Mouse (Mus musculus) urinary bladder, adult 18-20 months (tissue): ENCODE measurements around the gene Frrs1.
"Not testable (repeated sequence)": the region's sequence is repeated elsewhere in the genome, so short reads cannot be mapped to it uniquely, and the experiment has no call there.

Experiments
- DNase-seq, 2 experiments: peaks; one replicate each; pipeline ENCODE4 v3.0.0; 2022; ENCODE audit warnings: low spot score in 2 of 2, mixed read lengths in 2 of 2

Frrs1 gene

DNA sequence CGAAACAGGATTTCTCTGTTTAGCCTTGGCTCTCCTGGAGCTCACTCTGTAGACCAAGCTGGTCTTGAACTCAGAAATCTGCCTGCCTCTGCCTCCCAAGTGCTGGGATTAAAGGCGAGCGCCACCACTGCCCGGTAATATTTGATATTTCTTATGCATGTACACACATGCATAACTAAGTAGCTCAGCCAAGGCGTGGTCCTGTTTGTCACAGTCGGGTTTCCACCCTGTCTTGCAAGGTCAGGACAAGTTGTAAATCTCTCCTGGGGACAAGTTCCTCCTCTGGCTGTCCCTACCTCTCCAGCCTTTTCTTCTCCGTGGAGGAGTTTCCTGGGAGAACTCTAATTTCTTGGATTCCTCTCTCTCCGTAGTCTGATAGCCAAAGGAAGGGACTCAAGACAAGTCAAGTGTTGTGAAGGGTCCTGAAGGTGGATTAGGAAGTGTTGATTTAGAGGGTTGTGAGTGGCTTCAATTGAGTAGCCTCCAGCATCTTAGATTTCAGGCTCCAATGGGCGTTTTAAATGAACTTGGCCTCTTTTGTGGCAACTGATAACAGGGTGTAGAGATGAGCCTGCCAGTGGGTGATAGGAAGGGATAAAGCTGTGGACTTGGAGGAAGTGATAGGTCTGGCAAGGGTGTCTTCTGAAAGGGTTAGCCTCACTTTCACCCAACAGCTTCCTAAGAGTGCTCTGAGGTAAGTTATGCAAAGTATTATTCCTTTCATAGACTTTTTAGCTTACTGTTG lies at the start of gene Frrs1:
Gene Frrs1, plus strand, starts transcription at position 524 of the 745 bp plus-strand sequence.
- DNase-seq, result no peak

- DNase-seq, result not testable (repeated sequence)
Observed at GRCm38 (mm10) chr3:116810351-116810750, 48.9 kb upstream of the Frrs1 start.

GRCm38 (mm10) chr3:116812946-116813345 lies 46.3 kb upstream of the Frrs1 start:
- no peak for DNase-seq

DNA sequence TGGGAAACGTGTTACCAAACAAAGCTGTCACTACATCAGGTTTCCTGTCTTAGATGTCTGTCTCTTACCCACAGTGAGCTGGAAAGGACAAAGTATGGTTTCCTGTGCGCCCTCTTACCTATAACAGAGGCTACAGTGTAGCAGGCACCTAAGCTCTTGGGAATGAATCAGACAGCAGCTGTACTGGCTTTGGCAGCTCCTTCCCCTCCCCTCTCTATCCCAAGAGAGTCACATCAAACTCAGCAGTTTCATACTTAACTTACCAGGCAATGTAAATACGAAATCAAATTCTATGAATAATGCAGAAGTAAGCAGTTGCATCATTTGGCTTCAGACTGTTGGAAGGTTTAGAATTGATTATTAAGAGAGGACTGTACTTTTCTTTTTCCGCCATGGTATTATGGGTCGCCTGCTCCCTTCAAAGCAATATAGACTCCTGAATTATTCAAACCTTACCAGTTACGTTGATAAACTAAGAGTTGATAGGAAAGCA lies 43.9 kb upstream of the Frrs1 start:
- no peak for DNase-seq

DNA sequence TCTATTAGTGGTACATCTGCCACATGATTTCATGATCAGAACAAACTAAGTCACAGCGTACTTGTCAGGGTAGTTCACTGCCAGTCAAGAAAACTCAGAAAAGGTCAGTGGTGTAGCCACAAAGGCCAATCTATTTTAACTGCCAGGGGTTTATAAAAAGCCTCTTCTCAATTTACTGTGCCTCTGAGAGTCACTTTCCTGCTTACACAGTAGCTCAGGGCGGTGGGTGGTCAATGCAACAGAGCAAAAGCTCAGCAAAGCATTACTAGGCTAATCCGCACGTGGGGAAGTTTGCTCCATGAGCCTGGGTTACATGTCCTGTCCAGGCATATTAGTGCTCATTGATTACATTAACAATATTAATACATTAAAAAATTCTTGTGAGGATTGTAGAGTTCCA lies 43.3 kb upstream of the Frrs1 start:
- no peak for DNase-seq

DNA sequence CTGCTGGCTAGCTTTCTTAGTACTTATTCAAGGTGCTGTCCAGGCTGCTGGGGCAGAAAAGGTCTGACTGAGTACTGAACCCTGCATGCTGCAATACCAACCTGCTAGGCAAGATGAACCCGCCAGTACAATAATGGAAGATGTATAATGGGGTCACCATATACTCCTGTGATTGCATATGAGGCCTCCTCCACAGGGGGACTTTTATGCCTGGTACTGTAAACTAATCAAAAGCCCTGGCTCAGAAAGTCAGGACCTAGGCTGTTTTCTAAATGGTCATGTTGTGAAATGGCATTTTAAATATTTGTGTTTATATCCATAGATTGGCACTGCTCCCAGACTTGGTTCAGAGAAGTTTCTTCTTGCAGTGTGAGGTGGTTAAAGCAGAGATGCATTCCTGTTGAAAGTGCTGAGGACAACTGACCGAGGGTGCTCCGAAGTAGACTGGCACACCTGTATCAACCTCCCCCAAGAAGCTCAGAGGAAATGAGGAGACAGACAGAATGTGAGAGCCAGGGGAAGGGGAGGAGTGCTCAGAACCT lies 42.5 kb upstream of the Frrs1 start:
- no peak for DNase-seq

- DNase-seq, result no peak
Observed at GRCm38 (mm10) chr3:116817231-116817630, 42.0 kb upstream of the Frrs1 start.

GRCm38 (mm10) chr3:116826471-116827215 lies 32.6 kb upstream of the Frrs1 start:
- DNase-seq, result no peak

DNA sequence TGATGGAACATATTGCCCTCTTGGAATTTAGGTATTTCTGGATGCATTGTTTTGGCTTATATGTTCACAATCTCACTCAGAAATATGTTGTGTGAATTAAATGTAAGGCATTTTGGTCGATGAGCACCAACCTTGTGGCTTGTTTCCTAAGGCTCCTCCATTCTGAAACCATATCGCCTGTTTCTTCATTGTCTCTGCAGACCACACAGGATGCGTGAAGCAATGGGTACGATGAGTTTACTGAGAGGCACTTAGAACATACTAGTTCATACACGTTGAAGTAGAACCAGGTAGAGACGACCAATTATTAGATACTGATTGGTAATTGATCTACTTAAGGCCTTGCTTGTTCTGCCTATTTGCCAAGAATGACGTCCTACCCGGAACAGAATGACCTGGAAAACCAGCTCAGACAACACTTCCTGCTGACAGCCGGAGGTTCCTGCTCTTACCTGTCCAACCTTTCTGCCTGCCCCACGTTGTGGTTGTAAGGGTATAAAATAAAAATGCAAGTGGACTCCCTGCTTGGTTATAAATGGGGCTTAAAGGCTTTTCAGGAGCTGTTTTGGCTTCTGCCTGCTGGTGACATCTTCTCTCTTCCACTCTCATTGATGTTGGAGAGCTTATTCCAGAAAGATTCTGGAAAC lies 29.9 kb upstream of the Frrs1 start:
- DNase-seq, result no peak

GRCm38 (mm10) chr3:116831324-116831723 lies 27.9 kb upstream of the Frrs1 start:
- DNase-seq, result no peak

GRCm38 (mm10) chr3:116832526-116833310 lies 26.5 kb upstream of the Frrs1 start:
- DNase-seq, result no peak

DNA sequence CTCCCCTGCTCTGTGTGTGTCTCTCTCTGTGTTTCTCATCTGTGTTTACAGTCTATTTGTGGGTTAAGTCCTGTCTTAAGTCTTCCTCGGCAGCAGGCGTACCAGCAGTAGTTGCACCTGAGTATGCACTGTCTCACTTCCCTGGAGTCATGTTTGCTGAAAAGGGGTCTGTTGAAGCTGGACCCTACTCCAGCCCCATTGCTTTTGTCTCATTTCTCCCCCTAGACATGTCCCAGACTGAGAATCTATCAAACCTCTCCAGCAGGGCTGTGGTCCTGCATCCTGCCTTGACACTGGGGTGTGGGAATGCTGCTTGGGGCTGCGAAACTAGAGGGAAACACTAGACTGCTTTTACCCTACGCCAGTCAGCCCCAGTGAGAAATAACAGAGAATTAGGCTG lies 25.8 kb upstream of the Frrs1 start:
- DNase-seq, result no peak

DNA sequence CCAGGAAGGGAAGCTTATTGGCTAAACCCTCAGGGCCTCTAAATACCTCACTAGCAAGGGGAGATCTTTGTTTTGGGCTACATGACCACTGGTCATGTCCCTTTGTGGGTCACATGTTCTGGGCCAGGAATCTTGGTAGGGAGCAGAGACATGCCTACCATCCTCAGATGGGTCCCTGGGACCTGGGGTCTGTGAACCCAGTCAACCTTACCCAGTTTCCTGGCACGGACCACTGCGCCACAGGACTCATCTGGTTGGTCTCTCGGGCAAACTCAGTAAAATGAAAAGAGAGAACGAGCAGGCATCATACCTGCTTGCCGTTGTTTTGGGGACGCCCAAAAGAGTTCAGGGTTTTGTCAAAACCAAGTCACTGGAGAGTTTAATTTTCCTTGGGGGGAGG lies 25.0 kb upstream of the Frrs1 start:
- DNase-seq, result no peak

DNA sequence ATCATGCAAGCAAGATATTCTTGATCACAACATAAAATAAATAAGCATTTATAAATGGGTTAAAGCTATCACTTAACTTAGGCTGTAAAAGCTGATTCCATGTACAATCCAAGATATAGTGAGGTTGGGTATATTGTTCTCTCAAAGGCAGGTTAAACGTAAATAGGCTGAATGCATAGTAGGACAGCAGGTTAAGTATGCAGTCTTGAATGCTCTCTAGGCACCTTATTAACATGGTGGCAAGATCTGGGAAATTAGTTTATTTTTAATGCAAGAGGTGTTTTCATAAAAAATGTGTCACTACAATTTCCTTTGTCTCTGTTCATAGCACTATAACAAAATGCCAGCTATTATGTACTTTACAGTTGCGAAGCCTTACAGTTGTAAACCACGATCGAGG lies 23.9 kb upstream of the Frrs1 start:
- no peak for DNase-seq

DNA sequence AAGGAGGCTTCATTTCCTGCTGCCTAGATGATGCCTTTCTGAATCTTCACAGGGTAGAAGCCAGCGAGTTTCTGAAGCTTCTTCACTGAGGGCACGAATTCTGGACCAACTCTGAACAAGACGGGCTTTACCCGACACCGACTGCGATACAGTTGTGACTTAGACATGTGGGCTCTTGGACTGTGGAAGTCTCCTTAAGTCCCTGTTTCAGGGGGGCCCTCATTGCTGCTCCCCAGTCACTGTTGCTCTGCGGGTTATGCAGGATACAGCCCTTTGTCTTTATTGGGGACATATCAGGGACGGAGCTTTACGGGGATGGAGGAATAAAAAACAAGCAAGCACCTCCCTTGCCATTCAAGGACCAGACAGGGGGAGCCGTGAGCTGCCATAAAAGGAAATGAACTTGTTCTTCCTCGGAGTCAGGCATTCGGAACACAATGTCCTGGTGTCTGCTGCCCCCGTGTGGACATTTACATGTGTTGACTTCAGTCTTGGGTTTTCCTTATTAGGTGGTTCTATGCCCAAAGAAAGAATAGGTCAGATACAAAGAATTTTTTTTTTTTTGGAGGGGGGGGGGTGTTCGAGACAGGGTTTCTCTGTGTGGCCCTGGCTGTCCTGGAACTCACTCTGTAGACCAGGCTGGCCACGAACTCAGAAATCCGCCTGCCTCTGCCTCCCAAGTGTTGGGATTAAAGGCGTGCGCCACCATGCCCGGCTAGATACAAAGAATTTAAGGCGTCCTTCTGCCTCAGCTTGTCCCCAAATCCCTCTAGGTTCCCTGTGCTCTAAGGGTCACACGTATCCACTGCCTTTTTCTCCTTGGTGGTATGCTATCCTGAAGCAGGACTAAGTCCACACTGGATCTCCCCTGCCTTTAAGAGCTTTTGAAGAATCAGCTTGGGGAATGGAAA lies 23.2 kb upstream of the Frrs1 start:
- peak; percentile 64 to 80 for DNase-seq

DNA sequence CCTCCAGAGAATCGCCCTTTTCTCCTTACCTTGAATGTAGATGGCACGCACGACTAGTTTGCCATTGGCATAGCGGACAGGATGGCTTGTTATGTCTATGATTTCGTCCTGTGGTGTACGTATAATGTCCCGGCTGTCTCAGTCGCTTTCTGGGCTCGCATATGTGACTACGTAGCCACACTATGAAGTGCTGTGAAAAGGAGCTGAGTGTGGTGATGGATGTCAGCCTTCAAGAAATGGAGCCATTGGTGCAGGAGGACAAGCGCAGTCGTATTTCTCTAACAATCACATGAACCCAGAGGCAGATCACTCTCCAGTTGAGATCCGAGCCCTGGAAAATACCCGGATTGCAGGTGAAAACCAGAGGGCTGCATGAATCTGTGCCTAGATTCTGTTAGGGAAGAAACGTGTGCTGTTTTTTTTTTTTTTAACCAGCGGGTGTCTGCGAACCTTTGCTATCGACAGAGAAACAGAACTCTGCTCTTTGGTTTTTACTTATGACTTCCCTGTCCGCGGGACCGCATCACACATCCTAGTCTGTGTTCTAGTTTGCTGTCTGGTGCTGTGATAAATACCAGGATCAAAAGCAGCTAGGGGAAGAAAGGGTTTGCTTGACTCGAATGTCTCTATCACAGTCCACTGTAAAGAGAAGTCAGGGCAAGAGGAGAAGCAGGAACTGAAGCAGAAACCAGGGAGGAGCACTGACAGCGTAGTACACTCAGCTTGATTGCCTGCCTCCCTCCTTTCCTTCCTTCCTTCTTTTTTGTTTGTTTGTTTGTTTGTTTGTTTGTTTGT lies 22.4 kb upstream of the Frrs1 start:
- no peak for DNase-seq

DNA sequence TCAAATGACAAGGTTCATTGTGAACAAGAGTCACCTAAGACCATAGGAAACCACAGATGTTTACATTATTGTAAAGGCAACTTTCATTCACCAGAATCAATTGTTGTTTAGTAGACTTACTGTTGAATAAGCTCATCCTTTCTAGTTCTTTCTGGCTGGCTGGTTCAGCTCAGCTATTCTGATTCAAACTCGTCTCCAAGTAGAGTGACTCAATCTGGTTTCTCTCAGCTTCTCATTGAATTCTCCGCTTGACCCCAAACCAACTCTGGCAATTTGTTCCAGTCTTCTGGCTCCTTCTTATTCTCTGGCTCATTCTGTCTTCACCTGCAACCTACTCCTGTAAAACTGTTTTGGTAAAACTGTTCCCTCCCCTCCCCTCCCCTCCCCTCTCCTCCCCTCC lies 18.0 kb upstream of the Frrs1 start:
- DNase-seq, result no peak

DNA sequence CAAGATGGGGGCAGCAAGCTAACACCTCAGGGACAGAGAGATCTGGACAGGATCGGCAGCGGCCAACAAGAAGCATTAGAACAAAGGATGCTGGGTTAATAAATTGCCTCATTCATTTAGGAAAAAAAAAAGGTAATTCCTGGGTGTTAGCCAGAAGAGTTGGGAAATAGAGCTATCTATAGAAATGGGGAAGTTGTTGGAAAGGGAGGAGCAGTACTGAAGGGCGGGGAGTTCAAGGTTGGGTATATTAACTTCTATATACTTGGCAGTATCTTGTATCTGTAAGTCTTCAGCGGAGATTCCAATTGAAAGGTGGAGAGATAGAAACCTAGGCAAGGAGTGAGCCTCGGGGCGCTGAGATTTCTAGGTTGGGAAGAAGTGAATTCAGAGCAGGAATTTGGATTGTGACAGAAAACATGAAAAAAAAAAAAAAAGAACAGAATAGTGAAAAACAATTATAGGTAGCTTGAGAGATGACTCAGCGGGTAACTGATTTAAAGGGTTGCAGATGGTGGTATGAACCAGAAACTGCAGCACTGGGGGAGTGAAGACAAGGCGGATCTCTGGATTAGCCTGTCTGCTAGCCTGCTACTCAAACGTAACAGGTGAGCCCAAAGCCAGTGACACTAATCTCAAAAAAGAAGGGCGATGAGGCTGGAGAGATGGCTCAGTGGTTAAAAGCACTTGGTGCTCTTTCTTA lies 14.2 kb upstream of the Frrs1 start:
- no peak for DNase-seq

DNA sequence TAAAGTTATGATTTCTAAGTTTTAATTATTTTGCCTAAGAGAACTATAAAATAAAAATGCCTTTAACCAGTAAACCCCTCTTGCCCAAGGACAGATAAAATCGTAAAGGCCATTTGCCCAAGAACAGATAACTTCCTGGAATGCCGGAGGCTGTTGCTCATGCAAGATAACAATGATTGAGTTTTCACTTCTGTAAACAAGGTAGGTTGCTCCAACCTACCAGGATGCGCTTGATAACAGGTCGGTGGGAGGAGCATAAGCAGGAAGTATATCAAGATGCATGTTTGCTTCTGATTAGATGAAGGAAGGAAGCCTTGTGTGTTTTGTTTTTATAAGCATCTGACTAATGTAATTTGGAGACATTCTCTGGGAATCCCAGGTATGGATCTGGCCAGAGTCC lies 13.2 kb upstream of the Frrs1 start:
- DNase-seq, result no peak
